Mouse (Mus musculus): ENCODE measurements around the gene Eomes.

DNA sequence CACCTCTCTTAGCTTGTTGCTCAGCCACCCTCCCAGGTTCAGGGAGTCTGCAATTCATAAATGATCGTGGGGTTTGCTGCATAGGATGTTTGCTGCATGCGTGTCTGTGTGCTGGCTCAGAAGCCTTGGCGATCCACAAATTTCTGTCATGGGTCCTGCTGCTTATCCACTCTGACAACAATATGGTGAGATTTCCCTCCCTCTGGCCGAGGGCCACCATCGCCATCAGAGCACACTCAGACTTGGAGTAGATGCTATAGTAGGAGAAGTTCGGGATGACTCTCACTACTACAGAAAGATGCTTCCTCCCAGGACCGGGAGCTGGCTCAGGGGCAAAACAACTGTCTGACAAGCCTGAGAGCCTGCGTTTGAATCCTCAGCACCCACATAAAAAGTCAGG, 28.7 kb upstream of the Eomes start:
- TF ChIP-seq POLR2A (IDR thresholded peaks at IDR 0.05; ENCODE audit: extremely low read depth, insufficient read depth, low read length) (no peak), CTCF (IDR thresholded peaks at IDR 0.05; ENCODE audit: low read depth, low read length) (no peak)
